Mouse (Mus musculus): ENCODE measurements at regions not wholly inside any gene's neighbourhood (a gene's known extent, or its start where the extent isn't known, plus 50 kb on each side); places are given as distances from the start of the nearest gene placed in this dataset.
A peak's percentile ranks its signal among the peaks of the same experiment; 100 is the strongest.

DNA sequence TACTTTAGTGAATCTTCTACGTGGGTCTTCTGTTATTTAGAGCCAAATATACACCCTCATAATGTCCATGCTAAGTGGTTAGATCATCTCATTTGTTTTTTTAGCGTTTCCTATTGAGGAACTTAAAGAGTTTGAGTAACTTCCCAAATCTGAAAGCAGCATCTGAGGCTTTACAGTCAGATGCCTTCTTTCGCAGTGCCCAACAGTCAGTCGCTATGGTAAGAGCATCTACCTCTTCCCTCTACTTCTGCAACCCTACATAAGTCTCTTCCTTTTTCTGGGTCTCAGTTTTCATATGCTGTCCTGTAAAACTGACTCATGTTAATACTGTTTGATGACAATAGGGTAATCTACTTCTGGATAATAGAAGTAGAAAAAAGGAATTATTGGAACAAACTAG is 146.8 kb downstream of the Ktn1 start:
- no peak for DNase-seq (ENCODE audit: low spot score)

DNA sequence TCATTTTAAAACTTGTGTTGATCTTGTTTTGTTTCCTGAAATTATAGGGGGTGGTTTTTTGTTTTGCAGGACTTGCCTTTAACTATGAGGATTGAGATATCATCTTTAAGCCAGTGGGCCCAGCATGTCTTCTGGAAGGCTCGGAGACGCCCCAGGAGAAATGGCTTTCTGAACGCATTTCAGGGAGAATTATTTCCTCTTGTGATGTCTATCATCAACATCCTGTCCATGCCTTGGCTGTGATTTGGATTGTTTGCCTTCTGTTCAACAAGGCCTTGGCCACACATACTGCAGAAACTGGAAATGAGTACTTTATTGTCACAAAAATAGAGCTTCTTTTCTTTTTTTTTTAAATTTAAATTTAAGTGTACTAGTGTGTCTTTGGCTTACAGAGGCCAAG is 150.0 kb downstream of the Ktn1 start:
- DNase-seq (ENCODE audit: low spot score): no peak

DNA sequence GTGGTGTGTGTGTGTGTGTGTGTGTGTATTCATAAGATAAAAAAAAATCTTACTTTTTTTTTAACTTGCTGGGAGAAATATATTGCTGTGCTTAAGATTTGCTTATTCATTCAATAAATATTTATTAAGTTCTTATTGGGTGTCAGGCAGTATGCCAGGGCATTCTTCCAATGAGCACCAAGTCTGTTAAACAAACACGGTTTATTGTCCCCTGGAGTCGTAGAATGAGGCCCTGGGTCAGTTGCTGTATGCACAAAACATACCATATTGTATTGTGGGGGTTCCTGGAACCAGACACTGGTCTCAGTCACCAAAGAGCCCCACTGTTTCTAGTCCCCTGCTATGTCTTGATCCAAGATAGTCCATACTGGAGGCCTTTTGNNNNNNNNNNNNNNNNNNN is 151.3 kb downstream of the Ktn1 start:
- no peak for DNase-seq (ENCODE audit: low spot score)

DNA sequence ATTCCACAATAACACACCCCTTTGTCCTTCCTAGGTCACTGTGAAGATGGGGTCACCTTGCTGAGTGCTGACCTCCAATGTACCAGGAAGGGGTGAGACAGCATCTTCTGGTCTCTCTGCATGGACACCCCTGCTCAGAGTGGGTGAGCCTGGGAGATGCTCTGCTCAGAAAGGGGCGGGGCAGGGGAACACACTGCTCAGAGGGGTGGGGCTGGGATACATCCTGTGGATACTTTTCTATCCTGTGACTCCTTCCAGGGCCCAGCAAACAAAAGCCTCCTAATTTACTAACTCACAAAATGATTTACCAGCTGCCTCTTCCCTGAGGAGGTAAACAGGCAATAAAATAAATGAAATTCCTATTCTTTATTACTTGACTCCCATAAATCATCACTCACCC is 157.0 kb downstream of the Ktn1 start:
- no peak for DNase-seq (ENCODE audit: low spot score)

DNA sequence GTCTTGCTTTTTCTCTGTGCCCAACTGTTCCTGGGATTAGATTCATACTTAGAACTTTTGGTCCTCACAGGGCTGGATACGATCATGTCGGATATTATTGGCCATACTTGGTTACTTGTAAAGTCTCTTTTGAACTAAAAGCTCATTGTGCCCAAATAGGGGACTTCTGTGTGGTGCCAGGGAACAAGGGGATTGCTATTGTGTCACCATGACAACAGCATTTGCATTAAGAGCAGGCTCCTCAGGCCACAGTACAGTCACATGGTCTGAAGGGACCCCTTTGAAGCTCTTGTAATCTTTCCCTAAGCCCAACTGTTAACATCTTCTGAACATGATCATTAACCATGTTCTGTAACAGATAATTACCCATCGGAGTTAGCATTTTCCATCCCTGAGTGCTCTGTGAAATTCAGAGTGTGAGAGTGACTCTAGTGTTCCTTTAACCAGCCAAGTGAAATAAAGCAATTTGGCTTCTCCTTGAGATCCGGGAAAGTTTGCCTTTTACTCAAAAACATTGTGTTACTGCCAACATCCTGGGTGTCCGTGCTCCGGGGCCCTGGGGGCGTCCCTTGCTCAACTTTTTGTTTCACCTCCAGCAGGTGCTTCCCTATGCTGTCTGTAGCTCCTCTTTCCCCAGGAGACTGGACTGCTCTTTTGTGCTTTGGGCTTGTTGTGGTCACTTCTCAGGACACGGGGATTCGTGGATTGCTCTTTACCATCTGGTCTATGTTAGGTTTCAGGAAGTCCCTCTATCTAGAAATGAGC is 157.7 kb downstream of the Ktn1 start:
- no peak for DNase-seq (ENCODE audit: low spot score)

DNA sequence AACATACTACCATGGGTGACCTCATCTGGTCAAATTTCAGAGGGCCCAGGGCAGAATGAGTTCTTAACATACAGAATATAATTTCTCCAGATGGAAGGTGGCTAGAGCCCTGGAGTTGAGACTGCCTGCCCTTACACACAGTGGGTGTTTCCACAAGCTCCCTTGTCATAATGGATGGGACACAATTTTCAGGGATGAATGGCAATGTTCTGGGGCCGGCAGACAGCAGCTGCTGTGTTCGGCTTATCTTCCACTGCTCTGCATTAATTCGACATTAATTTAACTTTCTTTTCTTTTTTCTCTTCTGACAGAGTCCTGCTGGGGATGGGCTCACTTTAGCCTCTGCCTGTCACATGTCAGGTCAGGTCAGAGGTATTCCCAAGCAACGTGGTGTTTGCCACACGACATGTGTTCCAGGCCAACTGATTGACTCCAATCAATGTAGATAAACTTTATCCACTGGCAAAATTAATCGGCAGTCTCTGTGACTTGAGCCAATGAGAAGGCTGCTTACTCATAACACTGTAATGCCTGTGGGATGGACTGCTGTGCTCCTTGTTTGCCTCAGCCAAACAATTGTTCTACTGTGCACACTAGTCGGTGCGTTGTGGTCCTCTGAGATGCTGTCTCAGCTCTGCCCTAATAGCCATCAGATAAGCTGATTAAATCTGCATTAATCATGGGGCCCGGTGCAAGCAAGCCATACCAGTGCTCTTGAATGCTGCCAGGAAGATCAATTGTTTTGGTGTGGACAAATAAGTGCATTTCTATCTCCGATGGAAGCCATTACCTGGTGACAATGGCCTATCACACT is 160.1 kb downstream of the Ktn1 start:
- no peak for DNase-seq (ENCODE audit: low spot score)

DNA sequence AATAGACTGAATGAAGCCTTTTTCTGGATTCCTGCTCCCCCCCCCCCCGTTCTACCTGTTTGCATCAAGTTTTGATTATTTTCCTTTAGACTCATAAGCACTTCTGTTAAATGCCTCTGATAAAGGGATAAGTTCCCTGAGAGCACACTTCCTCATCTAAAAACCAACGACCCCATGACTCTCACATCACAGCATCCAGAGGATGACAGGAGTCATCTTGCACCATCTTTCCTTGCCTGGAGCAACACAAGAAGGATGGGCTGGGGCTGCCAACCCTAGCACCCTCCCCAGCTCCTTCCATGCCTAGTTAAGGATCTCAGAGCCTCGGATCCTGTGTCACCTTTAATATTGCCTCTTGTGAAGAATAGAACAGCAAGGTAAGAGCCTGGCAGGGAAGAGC is 170.0 kb downstream of the Ktn1 start:
- no peak for DNase-seq (ENCODE audit: low spot score)

DNA sequence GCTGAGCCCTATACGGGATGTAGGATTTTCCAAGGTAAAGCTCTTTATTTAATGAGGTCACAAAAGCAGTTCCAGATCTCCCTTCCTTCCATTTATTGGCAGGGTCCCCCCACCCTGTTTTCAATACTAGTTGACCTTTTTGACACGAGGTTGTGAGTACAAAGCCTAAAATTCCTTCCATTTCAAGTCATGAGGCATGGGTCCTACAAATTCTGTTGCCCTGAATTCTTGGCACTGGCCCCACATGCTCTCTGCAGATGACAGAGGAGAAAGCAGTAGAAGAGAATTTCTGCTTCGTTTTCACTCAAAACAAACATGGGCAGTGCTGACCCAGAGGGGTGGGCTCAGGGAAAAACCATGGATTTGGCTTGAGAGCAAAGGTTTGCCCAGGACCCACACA is 170.4 kb downstream of the Ktn1 start:
- DNase-seq (ENCODE audit: low spot score): no peak

DNA sequence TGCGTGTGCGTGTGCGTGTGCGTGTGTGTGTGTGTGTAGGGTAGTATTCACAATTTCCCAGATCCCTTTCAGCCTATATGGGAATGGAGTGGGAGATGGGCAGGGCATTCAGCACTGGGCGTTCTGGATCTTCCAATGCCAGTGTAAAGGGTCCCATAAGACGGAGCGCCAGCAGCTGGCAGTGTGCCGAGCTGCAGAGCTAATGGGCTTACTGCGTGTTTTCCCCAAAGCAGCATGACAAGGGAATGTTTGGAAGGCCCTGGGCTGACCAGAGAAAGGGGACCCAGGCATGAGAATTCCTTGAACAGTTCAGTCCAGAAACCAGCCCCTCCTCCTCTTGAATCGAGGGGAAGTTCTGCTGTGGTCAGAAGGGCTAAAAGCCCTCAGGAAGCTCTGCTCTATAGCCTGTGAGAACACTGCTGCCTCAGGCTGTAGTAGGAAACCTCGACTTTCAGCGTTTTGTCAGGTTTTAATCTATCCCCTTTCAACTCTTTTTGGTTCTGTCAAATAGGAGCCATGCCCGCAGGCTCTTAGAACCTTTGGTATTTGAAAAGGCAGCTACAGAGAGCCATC is 172.4 kb downstream of the Ktn1 start:
- no peak for DNase-seq (ENCODE audit: low spot score)

DNA sequence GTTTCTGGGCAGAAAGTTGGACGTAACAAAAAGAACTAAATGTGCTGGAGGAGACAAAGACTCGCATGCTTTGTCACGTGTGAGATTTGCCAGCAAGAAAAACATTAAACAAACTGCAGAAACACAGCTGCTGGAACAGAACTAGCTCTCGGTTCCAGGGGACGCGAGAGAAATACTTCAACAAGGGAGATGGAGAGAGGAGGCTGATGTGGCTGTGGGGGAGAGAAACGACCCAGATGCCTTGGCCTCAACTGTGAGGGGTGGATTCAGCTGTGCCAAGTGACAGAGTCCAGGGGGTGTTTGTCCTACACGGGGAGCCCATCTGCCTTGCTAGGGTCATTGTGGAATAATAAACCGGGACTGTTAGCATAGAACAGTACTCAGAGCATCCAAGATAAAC is 174.9 kb downstream of the Ktn1 start:
- DNase-seq (ENCODE audit: low spot score): peak; percentile 11

DNA sequence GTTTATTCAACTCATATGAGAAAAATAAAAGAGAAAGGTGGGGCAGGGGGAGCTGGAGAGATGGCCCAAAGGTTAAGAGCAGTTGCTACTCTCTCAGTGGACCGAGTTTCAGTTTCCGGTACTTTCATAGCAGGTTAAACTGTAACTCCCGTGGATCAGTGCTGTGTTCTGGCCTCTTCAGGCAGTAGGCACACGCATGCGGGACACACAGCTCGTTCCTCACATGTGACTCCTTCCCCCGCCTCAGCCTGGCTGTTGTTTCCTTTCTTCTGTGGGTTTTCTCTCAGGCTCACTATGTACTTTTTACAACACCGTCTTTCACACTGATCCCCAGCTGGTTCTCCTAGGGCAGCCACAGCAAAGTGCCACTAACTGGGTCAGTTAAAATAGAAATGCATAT is 175.4 kb downstream of the Ktn1 start:
- DNase-seq (ENCODE audit: low spot score): no peak

DNA sequence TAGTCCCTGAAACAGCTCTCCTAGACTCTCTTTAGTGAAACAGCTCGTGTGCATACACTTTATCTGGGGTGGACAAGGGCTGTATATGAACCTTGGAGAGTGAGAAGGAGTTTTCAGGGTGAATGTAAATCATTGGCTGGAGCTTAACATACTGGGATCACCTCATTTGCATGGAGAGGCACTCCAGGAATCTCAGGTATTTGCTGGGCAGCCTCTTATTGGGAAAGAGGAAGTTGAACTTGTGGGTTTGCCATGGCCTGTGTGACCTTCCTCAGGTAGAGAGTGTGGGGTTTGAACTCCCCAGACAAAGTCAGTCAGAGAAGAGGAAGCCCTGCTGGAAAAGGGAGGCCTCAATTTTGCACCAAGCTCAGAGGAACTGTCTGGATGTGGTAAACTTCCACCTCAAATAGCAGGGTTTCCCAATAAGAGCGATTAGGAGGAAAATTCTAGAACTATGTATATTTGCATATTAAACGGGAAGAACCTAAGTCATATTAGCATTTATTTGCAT is 177.3 kb downstream of the Ktn1 start:
- no peak for DNase-seq (ENCODE audit: low spot score)

DNA sequence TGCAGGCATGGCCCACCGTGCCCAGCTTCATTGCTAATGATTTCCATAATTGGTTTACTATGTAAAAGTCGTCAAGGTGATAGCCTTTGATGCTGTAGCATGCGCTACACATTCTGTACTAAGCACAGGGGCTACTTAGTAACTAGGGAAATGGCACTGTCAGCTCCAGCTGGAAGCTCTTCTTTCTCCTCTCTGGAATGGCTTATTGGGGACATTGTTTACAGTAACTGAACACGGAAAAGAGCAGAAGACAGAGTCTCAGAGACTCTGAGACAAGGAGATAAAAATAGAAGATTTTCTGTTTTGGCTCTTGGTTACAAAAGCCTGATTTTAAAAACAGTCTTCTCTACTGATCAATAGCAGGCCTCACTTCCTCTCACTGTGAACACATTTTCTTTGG is 178.3 kb downstream of the Ktn1 start:
- DNase-seq (ENCODE audit: low spot score): no peak

DNA sequence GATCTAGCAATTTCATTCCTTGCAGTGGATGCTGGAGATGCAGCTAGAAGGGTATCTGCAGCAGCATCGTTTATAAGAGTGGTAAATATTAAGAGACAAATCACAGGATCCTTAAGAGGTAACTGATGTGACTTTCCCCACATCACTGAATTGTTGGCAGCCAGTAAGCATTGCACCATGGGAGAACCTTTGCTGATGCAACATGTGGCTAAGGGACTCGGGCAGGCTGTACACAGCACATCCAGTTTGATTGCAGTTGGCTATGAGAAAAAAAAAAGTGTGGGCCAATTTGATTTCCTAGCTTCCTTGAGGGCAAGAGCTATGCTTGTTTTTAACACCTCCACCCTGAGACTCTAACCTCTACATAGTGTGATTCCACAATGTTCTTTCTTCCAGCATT is 179.4 kb downstream of the Ktn1 start:
- no peak for DNase-seq (ENCODE audit: low spot score)

DNA sequence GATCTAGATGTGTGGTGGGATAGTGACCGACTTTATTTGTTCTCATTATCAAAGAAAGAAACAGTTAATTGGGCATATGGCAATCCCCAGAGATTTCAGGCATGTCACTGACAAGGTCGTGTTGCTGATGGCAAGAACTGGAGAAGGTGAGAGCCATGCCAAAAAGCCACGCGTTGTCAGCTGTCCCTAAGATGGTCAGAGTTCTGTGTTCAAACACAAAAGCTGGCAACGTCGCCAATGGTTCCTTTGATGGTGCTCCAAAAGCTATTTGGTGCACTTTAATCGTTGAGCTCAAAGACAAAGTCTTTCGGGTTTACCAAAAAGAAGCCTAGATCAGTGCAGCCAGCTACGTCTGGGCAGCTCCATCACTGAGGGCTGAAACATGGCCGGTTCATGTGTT is 185.4 kb downstream of the Ktn1 start:
- DNase-seq (ENCODE audit: low spot score): no peak

DNA sequence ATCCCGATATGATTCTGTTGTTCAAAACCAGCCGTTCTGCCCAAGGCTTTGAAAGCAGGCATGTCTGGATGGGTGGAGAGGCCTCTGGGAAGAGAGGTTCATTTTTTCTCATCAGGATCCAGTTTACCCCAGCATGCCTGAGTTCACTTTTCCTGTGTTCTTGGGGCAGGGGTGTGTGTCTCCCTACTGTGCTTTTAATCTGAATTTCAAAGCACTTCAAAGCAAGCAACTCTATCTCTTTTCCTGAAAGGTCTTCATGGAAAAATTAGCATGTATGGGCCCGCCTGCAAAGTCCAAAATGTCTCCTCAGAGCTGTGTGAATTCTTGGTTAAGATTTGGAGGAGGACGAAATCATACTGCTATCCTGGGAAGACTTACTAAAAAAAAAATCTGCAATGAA is 187.2 kb downstream of the Ktn1 start:
- DNase-seq (ENCODE audit: low spot score): no peak

DNA sequence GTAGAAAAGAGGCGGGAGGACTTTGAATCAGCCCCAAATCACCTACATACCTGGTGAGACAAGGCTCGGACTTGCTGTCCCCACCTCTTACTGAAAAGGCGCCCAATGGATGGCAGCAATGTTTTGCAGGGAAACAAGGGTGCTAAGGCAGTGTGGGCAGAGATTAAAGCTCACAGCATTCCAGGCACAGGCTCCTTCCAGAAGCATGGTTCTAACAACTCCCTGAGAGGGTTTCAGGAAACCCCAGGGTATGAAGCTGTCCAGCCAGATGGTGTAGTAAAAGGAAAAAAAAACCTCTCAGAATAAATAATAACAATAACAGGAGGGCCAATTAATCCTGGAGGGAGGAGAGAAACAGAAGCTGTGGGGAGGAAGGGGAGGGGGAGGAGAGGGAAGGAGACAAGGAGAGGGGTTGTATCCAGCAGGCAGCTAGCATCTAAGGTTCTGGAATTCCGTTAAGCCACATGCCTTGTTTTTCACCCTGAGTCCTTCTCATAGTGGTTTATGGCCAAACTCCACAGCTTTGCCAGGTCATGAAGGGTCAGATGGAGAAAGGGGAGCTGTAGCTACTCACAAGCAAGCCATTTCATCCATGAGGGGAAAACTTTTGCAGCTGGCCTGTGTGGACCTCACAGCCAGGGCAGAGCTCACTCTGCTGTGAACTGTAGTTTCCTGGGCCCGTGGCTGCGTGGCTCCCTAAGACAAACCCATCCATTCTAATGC is 191.4 kb downstream of the Ktn1 start:
- no peak for DNase-seq (ENCODE audit: low spot score)

DNA sequence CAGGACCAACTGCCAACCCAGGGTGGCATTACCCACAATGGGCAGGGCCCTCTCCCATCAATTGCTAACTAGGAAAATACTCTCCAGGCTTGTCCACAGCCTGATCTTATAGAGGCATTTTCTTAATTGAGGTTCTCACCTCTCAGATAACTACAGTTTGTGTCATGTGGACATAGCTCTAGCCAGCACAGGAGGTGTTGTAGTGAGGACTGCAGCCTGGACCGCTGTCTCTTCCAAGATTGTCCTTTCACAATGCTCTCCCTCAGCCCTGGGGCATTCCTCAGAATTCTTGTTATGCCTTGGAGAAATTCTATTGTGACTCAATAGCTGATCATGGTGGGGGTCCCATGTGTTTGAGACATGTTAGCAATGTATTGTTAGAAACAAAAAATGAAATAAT is 196.1 kb downstream of the Ktn1 start:
- no peak for DNase-seq (ENCODE audit: low spot score)

DNA sequence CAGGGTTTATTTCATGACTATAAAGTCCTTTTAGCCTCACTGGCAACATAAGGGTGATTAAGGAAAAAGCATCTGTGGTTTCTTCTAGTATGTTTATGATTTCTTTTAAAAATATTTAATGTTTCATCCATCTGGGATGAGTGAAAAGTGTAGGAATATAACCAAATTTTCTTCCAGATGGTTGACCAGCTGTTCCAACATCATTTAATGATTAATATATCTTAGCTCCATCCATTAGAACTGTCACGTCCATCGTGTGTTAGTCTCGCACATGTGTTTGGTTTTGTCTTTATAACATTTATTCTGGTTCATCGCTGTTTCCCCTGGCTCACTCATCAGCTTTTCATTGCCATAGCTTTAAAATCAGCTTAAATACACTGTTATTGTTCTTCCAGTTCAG is 200.6 kb downstream of the Ktn1 start:
- DNase-seq (ENCODE audit: low spot score): no peak

DNA sequence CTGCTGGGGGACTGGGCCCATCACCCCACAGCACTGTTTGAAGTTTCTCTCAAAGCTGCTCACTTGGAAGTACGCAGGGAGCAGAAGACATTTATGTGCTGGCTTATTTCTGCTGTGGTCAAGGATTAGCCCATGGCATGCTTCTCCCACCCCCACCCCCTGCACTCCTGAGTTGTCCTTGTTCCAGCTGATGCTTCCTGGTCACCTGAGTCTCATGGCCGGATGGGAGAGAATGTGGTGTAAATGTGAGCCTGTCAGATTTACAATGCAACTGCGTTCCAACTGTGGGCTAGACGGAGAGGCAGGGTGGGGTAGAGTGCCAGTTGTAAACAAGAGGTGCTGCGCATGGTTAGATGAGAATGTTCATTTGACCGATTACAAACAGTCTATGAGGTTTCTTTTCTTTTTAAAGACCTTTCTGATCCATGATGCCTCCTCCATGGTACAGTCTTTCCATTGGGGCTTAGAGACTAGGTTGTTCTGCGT is 208.1 kb downstream of the Ktn1 start:
- no peak for DNase-seq (ENCODE audit: low spot score)

DNA sequence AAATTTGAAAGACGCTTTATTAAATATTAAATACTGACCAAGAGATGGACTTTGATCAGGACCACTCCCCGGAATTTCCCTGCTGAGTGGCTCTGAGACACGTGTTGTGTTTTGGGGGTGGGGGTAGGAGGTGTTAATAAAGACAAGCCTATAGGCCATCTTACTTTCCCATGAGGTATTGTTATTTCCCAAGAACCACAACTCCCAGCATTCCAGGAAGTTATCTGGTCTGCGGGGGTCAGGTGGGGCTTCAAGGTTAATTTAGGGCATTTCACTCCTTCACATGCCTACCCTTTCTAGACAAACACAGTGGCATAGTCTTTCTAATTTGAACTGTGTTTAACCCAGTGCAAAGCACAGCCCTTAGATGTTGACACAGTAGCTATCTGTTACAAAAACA is 209.0 kb downstream of the Ktn1 start:
- DNase-seq (ENCODE audit: low spot score): no peak
